Mouse (Mus musculus) lung, adult 2 months (tissue): ENCODE measurements around the gene Tec. TPM values are rescaled to one million over a fixed set of nuclear protein-coding genes. Genes with fewer than 3 reads are reported as not detected.
A peak's percentile ranks its signal among the peaks of the same experiment; 100 is the strongest.

Source experiments
- DNase-seq: peaks from one replicate; pipeline ENCODE4 v3.0.0; 2022
- H3K4me1 ChIP-seq: fragments of 200-500 bp; 2 replicates; pipeline ENCODE4 v1.6.1; 2011; ENCODE audit warnings: low read length; ENCODE audit not compliant: control insufficient read depth, insufficient read depth
- H3K4me3 ChIP-seq: fragments of 200-500 bp; replicated peaks from 2 replicates; pipeline ENCODE3; 2011; ENCODE audit warnings: low read depth, mild to moderate bottlenecking, control low read depth, low read length; ENCODE audit errors: extremely low read depth
- CTCF ChIP-seq: fragments of 200-500 bp; IDR thresholded peaks from 2 replicates; pipeline ENCODE4 v1.5.1; 2011; ENCODE audit warnings: mild to moderate bottlenecking, low read length, control low read depth; ENCODE audit not compliant: insufficient read depth
- POLR2A ChIP-seq: fragments of 200-500 bp; IDR thresholded peaks from 2 replicates; pipeline ENCODE4 v1.6.1; 2011; ENCODE audit warnings: low read depth, mild to moderate bottlenecking, control low read depth, low read length, borderline replicate concordance; ENCODE audit errors: extremely low read depth
- WGBS: fragments of 180-500 bp; shearing (Covaris S2); methylation state at CpG from one replicate; pipeline ENCODE4 v1.1.7; 2018; 5-methylcytosine and 5-hydroxymethylcytosine counted together
- polyA plus RNA-seq: library from polyadenylated mRNA; depleted of rRNA; stranded (reverse); fragments of >200 nt; gene quantifications from 2 replicates; pipeline ENCODE4 v1.2.3, GENCODE M21; 2012; rRNA removed

Tec gene
- polyA plus RNA-seq, result 3.0 and 4.2 TPM in 2 replicates

DNA sequence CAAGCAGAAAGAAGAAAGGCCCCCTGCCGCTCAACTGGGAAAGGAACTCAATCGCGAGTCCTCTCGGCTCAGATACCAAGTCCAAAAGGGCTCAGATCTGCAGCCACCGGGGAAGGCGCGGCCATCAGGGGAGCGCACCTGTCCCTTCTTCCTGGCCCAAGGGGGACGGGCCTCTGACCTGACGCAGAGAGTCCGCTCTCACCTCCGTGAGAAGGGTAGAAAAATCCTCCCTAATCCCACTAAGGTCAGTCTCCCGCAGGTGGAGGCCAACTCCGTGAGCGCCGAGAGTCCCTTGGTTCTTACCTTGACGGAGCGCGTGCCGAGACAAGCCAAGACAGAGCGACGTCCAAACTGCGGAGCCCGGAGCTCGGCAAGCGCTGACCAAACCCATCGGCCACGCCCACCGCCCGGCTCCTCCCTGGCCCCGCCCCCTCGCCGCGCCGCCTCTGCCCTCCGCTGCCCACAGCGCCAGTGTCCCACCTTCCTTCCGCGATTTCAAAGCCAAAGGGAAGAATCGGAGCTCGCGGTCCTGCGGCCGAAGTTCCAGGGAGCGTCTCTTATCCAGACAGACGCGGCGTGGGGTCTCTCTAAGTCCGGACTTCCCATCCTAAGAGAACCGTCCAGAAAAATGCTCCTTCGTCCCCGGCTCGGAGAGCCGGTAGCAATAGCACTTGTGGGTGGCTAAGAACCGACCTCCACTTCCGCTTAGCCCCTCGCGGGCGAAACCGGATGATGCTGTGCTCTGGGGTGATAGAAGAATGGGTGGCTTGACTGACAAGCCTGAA lies at the start of gene Tec:
TSS of gene Tec (minus strand) at position 393 of the 785 bp plus-strand sequence.
- under 1% methylated on average over 60 of the region's 60 CpGs for WGBS
- peaks cover 6% of the 10 kb centered on the region for H3K4me1 ChIP-seq
- no peak for TF ChIP-seq CTCF
- peak; percentile 89; the same call in 1 of the 2 replicates for TF ChIP-seq POLR2A
- H3K4me3 ChIP-seq, result peak within 1 kb of the TSS; percentile 82
- peak; percentile 95 for DNase-seq

DNA sequence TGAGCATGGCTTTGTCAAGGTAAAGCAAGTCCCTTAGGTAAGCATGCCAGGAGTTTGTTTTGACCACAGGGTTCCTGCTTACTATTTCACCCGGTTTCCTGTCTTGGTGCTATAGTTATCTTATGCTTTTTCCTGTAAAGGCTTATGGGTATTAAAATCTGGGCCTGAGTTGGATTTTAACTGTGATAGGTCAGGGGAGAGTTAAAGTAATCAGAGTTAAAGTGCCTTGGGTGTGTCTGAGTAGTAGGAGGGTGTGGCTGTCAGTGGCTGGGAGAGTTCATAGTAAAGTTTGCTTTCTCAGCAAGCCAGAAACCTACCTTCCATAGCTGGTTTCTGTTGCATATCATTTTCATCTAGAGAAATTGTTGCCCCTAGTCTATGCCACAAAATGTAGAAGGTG lies 48.6 kb upstream of the Tec start:
- 7% methylated on average over 1 of the region's 1 CpGs for WGBS
- no peak for DNase-seq
- TF ChIP-seq CTCF, result no peak
- no peak for TF ChIP-seq POLR2A
- Histone ChIP-seq H3K4me1 (peaks cover 13% of the 10 kb centered on the region), H3K4me3 (no peak overlapping the region)

DNA sequence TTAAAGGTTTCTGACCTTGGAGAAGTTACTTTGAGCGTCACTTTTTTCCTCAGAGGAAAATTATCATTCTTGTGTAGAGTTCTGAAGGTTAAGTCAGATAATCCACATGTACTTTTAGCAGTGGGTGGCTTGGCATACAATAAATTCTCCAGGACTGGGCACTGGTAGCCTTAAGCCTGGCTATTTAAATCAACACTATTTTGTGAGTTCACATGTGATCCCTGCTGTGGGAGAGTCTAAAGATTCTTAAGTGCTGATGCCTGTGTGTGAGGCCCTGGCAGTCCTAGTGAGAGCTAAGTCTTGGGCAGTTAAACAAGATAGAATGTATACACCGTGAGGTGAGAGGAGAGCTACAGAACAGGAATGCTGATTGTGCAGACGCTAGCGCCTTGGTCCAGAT lies 47.8 kb upstream of the Tec start:
- Histone ChIP-seq H3K4me1 (peaks cover 11% of the 10 kb centered on the region), H3K4me3 (peak overlapping the region; percentile 28)
- no peak for TF ChIP-seq POLR2A
- TF ChIP-seq CTCF, result no peak
- DNase-seq, result no peak
- WGBS, result 41% methylated on average over 4 of the region's 4 CpGs

DNA sequence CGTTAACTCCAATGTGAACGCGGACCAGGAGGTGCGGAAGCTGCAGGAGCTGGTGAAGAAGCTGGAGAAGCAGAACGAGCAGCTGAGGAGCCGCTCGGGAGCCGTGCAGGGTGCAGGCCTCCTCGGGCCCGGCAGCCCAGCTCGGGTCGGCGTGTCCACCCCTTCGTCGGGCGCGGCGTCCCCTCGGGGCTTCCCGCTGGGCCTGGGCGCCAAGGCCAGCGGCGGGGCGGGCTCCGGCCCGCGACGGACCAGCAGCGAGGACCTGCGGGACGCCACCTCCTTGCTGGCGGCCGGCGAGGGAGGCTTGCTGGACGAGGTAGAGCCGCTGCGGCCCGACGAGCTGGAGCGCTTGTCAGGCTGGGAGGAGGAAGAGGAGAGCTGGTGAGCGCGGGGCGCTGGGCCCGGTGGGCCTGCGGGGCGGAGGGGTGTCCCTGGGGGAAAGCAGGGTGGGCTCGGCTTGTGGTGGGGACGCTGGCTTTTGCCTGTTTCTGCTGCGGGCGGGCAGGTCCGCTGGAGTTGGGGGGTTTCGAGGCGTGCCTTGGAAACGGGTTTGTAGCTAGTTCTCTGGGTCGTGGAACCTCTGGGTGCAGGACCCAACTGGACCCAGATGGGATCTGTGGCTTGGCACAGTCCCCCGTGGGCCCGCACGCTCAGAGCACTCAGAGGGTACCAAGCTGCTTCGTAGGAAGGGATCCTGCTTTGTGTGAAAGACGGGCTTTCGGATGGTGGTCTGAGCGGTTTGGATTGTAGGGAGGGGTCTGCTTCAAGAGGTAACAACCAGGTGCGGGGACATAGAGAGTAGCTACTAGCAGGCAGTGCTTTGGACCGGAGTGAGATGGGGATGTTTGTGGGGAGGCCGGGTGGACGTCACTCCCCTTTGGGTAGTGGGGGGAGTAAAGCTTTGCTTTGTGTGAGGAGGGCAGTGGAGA lies 46.6 kb upstream of the Tec start:
- Histone ChIP-seq H3K4me3 (peak overlapping the region; percentile 91), H3K4me1 (peaks cover 11% of the 10 kb centered on the region)
- 0 out of 2 replicates have a peak, but pooled peaks have one; percentile 21 for TF ChIP-seq POLR2A
- TF ChIP-seq CTCF, result no peak
- WGBS, result under 1% methylated on average over 66 of the region's 66 CpGs
- DNase-seq, result no peak

DNA sequence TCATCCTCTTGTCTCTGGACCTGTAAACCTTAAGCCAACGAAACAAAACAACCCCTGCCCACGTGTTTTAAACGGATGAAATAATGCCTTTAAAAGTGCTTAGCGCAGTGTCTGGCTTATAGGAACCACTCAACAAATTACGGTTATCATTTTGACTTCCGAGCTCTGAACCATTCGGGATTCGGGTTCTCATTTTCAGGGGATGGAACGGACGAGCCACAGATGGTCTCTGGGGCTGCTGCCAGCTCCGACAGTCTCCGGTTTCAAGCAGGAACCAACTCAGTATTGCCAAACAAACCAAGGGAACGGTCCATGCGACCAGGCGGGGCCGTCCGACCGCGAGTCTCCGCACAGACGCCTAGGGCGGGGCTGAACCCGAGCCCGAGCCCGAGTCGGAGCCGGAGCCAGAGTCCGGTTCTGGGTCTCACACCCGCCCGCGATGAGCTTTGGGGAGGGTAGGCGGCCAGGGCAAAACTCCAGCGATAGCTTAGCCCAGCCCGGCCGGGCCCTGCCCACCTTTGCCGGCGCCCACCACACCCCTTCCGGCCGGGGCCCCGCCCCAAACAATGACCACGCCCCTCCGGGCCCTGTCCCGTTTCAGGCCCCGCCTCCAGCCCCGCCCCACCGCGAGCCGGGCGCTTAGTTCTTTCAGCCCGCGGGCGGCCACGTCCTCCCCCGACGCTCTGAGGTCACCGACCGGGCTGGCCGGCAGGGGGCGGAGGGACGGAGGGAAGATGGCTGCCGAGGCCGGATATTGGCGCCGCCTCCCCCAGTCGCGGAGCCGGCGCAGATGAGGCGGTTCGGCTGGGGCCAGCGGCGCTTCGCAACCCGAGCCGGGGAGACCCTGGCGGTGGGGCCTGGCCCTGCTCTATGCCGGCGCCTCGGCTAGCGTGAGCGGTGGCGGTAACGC lies 45.6 kb upstream of the Tec start, which contains the start of gene Slain2:
TSS of gene Slain2 (plus strand) at position 657 of the 910 bp plus-strand sequence.
- Histone ChIP-seq H3K4me3 (peak within 1 kb of the TSS; percentile 91), H3K4me1 (peaks cover 9% of the 10 kb centered on the region)
- TF ChIP-seq CTCF, result no peak
- peak; percentile 65; the same call in 1 of the 2 replicates for TF ChIP-seq POLR2A
- under 1% methylated on average over 81 of the region's 83 CpGs for WGBS
- DNase-seq, result peak; percentile 99

DNA sequence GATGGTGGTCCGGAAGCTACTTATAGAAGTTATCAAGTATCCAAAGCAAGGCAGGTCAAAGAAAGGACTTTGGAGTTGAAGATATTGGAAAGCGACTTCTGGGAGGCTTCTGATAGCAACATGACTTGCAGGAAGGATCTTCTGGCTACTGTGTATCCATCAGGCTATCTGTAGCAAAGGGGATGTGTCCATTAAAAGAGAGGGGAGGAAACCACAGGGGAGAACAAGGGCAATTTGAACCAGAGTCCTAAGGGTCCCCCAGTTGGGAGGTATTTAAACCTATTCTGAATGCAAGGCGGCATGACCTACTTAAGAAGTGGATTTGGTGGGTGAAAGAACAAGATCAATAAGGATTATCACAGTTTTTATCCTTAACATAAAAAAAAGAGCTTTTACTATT lies 43.0 kb upstream of the Tec start:
- Histone ChIP-seq H3K4me1 (peaks cover 2% of the 10 kb centered on the region), H3K4me3 (no peak overlapping the region)
- WGBS, result 95% methylated on average over 3 of the region's 3 CpGs
- TF ChIP-seq POLR2A (no peak), CTCF (no peak)
- DNase-seq, result no peak

DNA sequence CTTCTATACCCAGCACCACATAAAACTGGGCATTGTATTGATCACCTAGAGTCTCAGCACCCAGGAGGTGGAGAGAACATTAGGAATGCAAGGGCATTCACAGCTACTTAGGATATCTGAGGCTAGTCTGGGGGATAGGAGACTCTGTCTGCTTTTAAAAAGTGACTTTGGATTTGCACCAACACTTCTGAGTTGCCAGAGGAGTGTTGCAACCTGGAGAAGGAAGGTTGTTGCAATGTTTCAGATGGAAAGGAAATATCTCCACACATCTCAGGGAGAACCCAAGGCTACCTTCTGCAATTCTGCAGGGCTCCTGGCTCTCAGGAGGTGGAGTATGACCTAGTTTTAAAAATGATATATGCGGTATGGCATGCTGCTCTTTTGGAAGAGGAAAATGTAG lies 42.1 kb upstream of the Tec start:
- no peaks in the 10 kb centered on the region; the same call in 1 of the 2 replicates for H3K4me1 ChIP-seq
- WGBS, result 67% methylated on average over 1 of the region's 1 CpGs

DNA sequence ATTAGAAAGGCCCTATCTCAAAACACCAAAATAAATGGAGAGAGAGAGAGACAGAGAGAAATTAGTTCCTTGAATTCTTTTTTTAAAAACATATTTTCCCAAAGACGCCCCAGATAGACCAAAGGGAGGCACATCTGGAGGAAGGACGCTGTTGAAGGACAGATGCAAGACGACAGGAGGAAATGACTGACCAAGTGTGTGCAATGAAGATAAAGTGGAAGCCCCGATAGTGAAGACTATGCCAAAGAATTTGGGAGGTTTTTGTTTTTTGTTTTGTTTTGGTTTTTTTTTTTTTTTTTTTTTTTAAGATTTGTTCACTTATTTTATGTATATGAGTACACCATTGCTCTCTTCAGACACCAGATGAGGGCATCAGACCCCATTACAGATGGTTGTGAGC lies 41.1 kb upstream of the Tec start:
- Histone ChIP-seq H3K4me1 (no peaks in the 10 kb centered on the region; the same call in 1 of the 2 replicates), H3K4me3 (no peak overlapping the region)
- 53% methylated on average over 4 of the region's 4 CpGs for WGBS
- no peak for TF ChIP-seq POLR2A
- TF ChIP-seq CTCF, result no peak
- DNase-seq, result no peak

More for the DNA sequence above, 42.1 kb upstream of the Tec start:
- H3K4me3 ChIP-seq, result no peak overlapping the region
- no peak for DNase-seq
- TF ChIP-seq POLR2A (no peak), CTCF (no peak)
